Mouse (Mus musculus): Measurements from ENCODE around the gene D430042O09Rik. TPM values are rescaled to one million over a fixed set of nuclear protein-coding genes. Genes with fewer than 3 reads are reported as not detected.

Gene D430042O09Rik
- polyA plus RNA-seq, 1 experiment from 2014 or later, result 9.8 TPM

- H3K4me1 ChIP-seq (ENCODE audit: control insufficient read depth, insufficient read depth, low read length), result peaks cover 4% of the 10 kb centered on the region; the same call in 1 of the 2 replicates
- ATAC-seq (ENCODE audit: insufficient number of reproducible peaks, insufficient read depth, low FRiP score, low read depth), result no peak
- no peaks in the 10 kb centered on the region for H3K27me3 ChIP-seq (ENCODE audit: control insufficient read depth, insufficient read depth, low read length)
- no peak overlapping the region for H3K9ac ChIP-seq (replicated peaks; ENCODE audit: low read depth, low read length)
- H3K4me3 ChIP-seq (ENCODE audit: low read depth, low read length), result no peak overlapping the region
- H3K36me3 ChIP-seq (ENCODE audit: control insufficient read depth, insufficient read depth, low read length), result no peaks in the 10 kb centered on the region
- no peak overlapping the region for H3K27ac ChIP-seq (ENCODE audit: low read length)
- H3K4me2 ChIP-seq (replicated peaks; ENCODE audit: low read depth, low read length), result no peak overlapping the region
- 81% methylated on average over 5 of the region's 5 CpGs for WGBS
- H3K9me3 ChIP-seq (ENCODE audit: control insufficient read depth, low read depth, low read length), result no peaks in the 10 kb centered on the region
These were observed 120.9 kb downstream of the D430042O09Rik start for GRCm38 (mm10) chr7:125828561-125828960.

GRCm38 (mm10) chr7:125829121-125829666 is 121.5 kb downstream of the D430042O09Rik start:
- Histone ChIP-seq H3K27ac (ENCODE audit: low read length) (no peak overlapping the region), H3K4me3 (ENCODE audit: low read depth, low read length) (no peak overlapping the region), H3K27me3 (ENCODE audit: control insufficient read depth, insufficient read depth, low read length) (no peaks in the 10 kb centered on the region), H3K9me3 (ENCODE audit: control insufficient read depth, low read depth, low read length) (0 out of 2 replicates have a peak, but pooled peaks cover 2% of the 10 kb centered on the region), H3K4me1 (ENCODE audit: control insufficient read depth, insufficient read depth, low read length) (peaks cover 4% of the 10 kb centered on the region; the same call in 1 of the 2 replicates), H3K36me3 (ENCODE audit: control insufficient read depth, insufficient read depth, low read length) (no peaks in the 10 kb centered on the region), H3K4me2 (replicated peaks; ENCODE audit: low read depth, low read length) (no peak overlapping the region), H3K9ac (replicated peaks; ENCODE audit: low read depth, low read length) (no peak overlapping the region)
- ATAC-seq (ENCODE audit: insufficient number of reproducible peaks, insufficient read depth, low FRiP score, low read depth), result no peak
- WGBS, result 58% methylated on average over 3 of the region's 3 CpGs

GRCm38 (mm10) chr7:125832767-125833166 is 125.1 kb downstream of the D430042O09Rik start:
- H3K27ac ChIP-seq (ENCODE audit: low read length), result no peak overlapping the region
- no peak overlapping the region for H3K9ac ChIP-seq (replicated peaks; ENCODE audit: low read depth, low read length)
- H3K4me2 ChIP-seq (replicated peaks; ENCODE audit: low read depth, low read length), result no peak overlapping the region
- WGBS, result 76% methylated on average over 1 of the region's 1 CpGs
- 0 out of 2 replicates have a peak, but pooled peaks cover 2% of the 10 kb centered on the region for H3K9me3 ChIP-seq (ENCODE audit: control insufficient read depth, low read depth, low read length)
- H3K27me3 ChIP-seq (ENCODE audit: control insufficient read depth, insufficient read depth, low read length), result no peaks in the 10 kb centered on the region
- ATAC-seq (ENCODE audit: insufficient number of reproducible peaks, insufficient read depth, low FRiP score, low read depth), result no peak
- H3K36me3 ChIP-seq (ENCODE audit: control insufficient read depth, insufficient read depth, low read length), result no peaks in the 10 kb centered on the region
- H3K4me1 ChIP-seq (ENCODE audit: control insufficient read depth, insufficient read depth, low read length), result no peaks in the 10 kb centered on the region; the same call in 1 of the 2 replicates
- no peak overlapping the region for H3K4me3 ChIP-seq (ENCODE audit: low read depth, low read length)

- ATAC-seq (ENCODE audit: insufficient number of reproducible peaks, insufficient read depth, low FRiP score, low read depth), result no peak
- no peaks in the 10 kb centered on the region for H3K27me3 ChIP-seq (ENCODE audit: control insufficient read depth, insufficient read depth, low read length)
- H3K36me3 ChIP-seq (ENCODE audit: control insufficient read depth, insufficient read depth, low read length), result no peaks in the 10 kb centered on the region
- no peaks in the 10 kb centered on the region; the same call in 1 of the 2 replicates for H3K4me1 ChIP-seq (ENCODE audit: control insufficient read depth, insufficient read depth, low read length)
- 88% methylated on average over 2 of the region's 2 CpGs for WGBS
- H3K9ac ChIP-seq (replicated peaks; ENCODE audit: low read depth, low read length), result no peak overlapping the region
- no peak overlapping the region for H3K4me3 ChIP-seq (ENCODE audit: low read depth, low read length)
- no peak overlapping the region for H3K4me2 ChIP-seq (replicated peaks; ENCODE audit: low read depth, low read length)
- 0 out of 2 replicates have a peak, but pooled peaks cover 2% of the 10 kb centered on the region for H3K9me3 ChIP-seq (ENCODE audit: control insufficient read depth, low read depth, low read length)
- no peak overlapping the region for H3K27ac ChIP-seq (ENCODE audit: low read length)
These were observed 125.8 kb downstream of the D430042O09Rik start for GRCm38 (mm10) chr7:125833471-125833870.

- ATAC-seq (ENCODE audit: insufficient number of reproducible peaks, insufficient read depth, low FRiP score, low read depth), result no peak
These were observed 130.5 kb downstream of the D430042O09Rik start for GRCm38 (mm10) chr7:125838078-125838742.

GRCm38 (mm10) chr7:125845611-125846010 is 137.9 kb downstream of the D430042O09Rik start:
- Histone ChIP-seq H3K9me3 (ENCODE audit: control insufficient read depth, low read depth, low read length) (no peaks in the 10 kb centered on the region), H3K9ac (replicated peaks; ENCODE audit: low read depth, low read length) (no peak overlapping the region), H3K27ac (ENCODE audit: low read length) (no peak overlapping the region), H3K4me1 (ENCODE audit: control insufficient read depth, insufficient read depth, low read length) (no peaks in the 10 kb centered on the region), H3K27me3 (ENCODE audit: control insufficient read depth, insufficient read depth, low read length) (no peaks in the 10 kb centered on the region), H3K4me2 (replicated peaks; ENCODE audit: low read depth, low read length) (no peak overlapping the region), H3K36me3 (ENCODE audit: control insufficient read depth, insufficient read depth, low read length) (no peaks in the 10 kb centered on the region; the same call in 1 of the 2 replicates), H3K4me3 (ENCODE audit: low read depth, low read length) (no peak overlapping the region)
- 61% methylated on average over 1 of the region's 1 CpGs for WGBS
- ATAC-seq (ENCODE audit: insufficient number of reproducible peaks, insufficient read depth, low FRiP score, low read depth), result no peak

More at GRCm38 (mm10) chr7:125838078-125838742, 130.5 kb downstream of the D430042O09Rik start:
- H3K4me2 ChIP-seq (replicated peaks; ENCODE audit: low read depth, low read length), result no peak overlapping the region
- no peak overlapping the region for H3K9ac ChIP-seq (replicated peaks; ENCODE audit: low read depth, low read length)
- WGBS, result 51% methylated on average over 5 of the region's 5 CpGs
- H3K36me3 ChIP-seq (ENCODE audit: control insufficient read depth, insufficient read depth, low read length), result no peaks in the 10 kb centered on the region
- H3K4me1 ChIP-seq (ENCODE audit: control insufficient read depth, insufficient read depth, low read length), result no peaks in the 10 kb centered on the region
- no peaks in the 10 kb centered on the region for H3K27me3 ChIP-seq (ENCODE audit: control insufficient read depth, insufficient read depth, low read length)
- no peak overlapping the region for H3K27ac ChIP-seq (ENCODE audit: low read length)
- H3K4me3 ChIP-seq (ENCODE audit: low read depth, low read length), result no peak overlapping the region
- H3K9me3 ChIP-seq (ENCODE audit: control insufficient read depth, low read depth, low read length), result 0 out of 2 replicates have a peak, but pooled peaks cover 2% of the 10 kb centered on the region

GRCm38 (mm10) chr7:125846866-125847527 is 139.3 kb downstream of the D430042O09Rik start:
- Histone ChIP-seq H3K9ac (replicated peaks; ENCODE audit: low read depth, low read length) (no peak overlapping the region), H3K9me3 (ENCODE audit: control insufficient read depth, low read depth, low read length) (no peaks in the 10 kb centered on the region), H3K36me3 (ENCODE audit: control insufficient read depth, insufficient read depth, low read length) (no peaks in the 10 kb centered on the region; the same call in 1 of the 2 replicates), H3K27me3 (ENCODE audit: control insufficient read depth, insufficient read depth, low read length) (no peaks in the 10 kb centered on the region), H3K4me1 (ENCODE audit: control insufficient read depth, insufficient read depth, low read length) (no peaks in the 10 kb centered on the region), H3K4me2 (replicated peaks; ENCODE audit: low read depth, low read length) (no peak overlapping the region), H3K27ac (ENCODE audit: low read length) (no peak overlapping the region), H3K4me3 (ENCODE audit: low read depth, low read length) (no peak overlapping the region)
- no peak for ATAC-seq (ENCODE audit: insufficient number of reproducible peaks, insufficient read depth, low FRiP score, low read depth)
- WGBS, result 82% methylated on average over 8 of the region's 8 CpGs

- no peak for ATAC-seq (ENCODE audit: insufficient number of reproducible peaks, insufficient read depth, low FRiP score, low read depth)
- 98% methylated on average over 2 of the region's 2 CpGs for WGBS
- no peaks in the 10 kb centered on the region for H3K9me3 ChIP-seq (ENCODE audit: control insufficient read depth, low read depth, low read length)
- no peak overlapping the region for H3K4me3 ChIP-seq (ENCODE audit: low read depth, low read length)
- no peaks in the 10 kb centered on the region for H3K27me3 ChIP-seq (ENCODE audit: control insufficient read depth, insufficient read depth, low read length)
- no peak overlapping the region for H3K4me2 ChIP-seq (replicated peaks; ENCODE audit: low read depth, low read length)
- no peaks in the 10 kb centered on the region; the same call in 1 of the 2 replicates for H3K36me3 ChIP-seq (ENCODE audit: control insufficient read depth, insufficient read depth, low read length)
- no peak overlapping the region for H3K27ac ChIP-seq (ENCODE audit: low read length)
- H3K4me1 ChIP-seq (ENCODE audit: control insufficient read depth, insufficient read depth, low read length), result no peaks in the 10 kb centered on the region
- H3K9ac ChIP-seq (replicated peaks; ENCODE audit: low read depth, low read length), result no peak overlapping the region
These were observed 139.8 kb downstream of the D430042O09Rik start for GRCm38 (mm10) chr7:125847528-125847866.

All from stomach, embryonic 14.5 days (tissue).